Mouse (Mus musculus): ENCODE measurements around the gene Polr2g.
A peak's percentile ranks its signal among the peaks of the same experiment; 100 is the strongest.

Gene Polr2g

GRCm38 (mm10) chr19:8758899-8759298 lies 39.5 kb downstream of the Polr2g start:
- DNase-seq (ENCODE audit: low spot score): no peak

GRCm38 (mm10) chr19:8757471-8757998 lies 40.8 kb downstream of the Polr2g start:
- no peak for DNase-seq (ENCODE audit: low spot score)

GRCm38 (mm10) chr19:8756635-8757387 lies 41.6 kb downstream of the Polr2g start, which contains the start of gene Nxf1:
TSS of gene Nxf1 (plus strand) at chr19:8757073.
- DNase-seq (ENCODE audit: low spot score): peak; percentile 70

GRCm38 (mm10) chr19:8755652-8756051 lies 42.7 kb downstream of the Polr2g start:
- DNase-seq (ENCODE audit: low spot score): no peak

GRCm38 (mm10) chr19:8747368-8747767 lies 51.0 kb downstream of the Polr2g start:
- no peak for DNase-seq (ENCODE audit: low spot score)

- DNase-seq (ENCODE audit: low spot score): no peak
Observed at GRCm38 (mm10) chr19:8745382-8745781, 53.0 kb downstream of the Polr2g start.
